Mouse (Mus musculus): ENCODE results near the gene Cib2. TPM values are rescaled to one million over a fixed set of nuclear protein-coding genes. Genes with fewer than 3 reads are reported as not detected.
"Not testable (repeated sequence)": the region's sequence is repeated elsewhere in the genome, so short reads cannot be mapped to it uniquely, and the experiment has no call there.

Gene Cib2
- polyA plus RNA-seq, 1 experiment from 2014 or later, result 15.3 TPM

DNA sequence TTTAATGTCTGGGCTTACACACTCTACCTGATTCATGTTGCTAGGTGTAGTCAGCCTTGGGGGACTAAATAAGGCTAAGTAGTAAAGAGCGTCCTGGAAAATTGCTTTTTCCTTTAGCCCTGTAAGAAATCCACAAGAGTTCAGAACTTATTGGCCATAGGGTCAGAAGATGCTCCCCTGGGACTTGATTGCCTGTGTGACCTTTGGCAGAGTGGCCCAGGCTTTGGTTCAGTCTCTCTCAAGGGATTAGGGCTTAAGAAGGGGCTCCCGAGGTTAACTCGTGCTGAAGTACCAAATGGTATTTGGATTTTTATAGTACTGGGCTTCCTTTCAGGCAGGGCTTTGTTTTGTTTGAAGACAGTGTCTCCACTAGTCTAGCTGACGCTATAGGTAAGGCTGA, 27.8 kb upstream of the Cib2 start:
- WGBS, result 72% methylated on average over 4 of the region's 4 CpGs
- Histone ChIP-seq H3K4me2 (peak overlapping the region; percentile 91), H3K4me1 (ENCODE audit: insufficient read depth) (peaks cover 11% of the 10 kb centered on the region; the same call in 1 of the 2 replicates), H3K36me3 (ENCODE audit: insufficient read depth) (peaks cover 21% of the 10 kb centered on the region), H3K4me3 (ENCODE audit: low read depth, low read length) (no peak overlapping the region; the same call in 1 of the 2 replicates), H3K27me3 (ENCODE audit: insufficient read depth, low read length) (no peaks in the 10 kb centered on the region), H3K27ac (ENCODE audit: low read depth) (no peak overlapping the region), H3K9ac (no peak overlapping the region), H3K9me3 (ENCODE audit: low read depth, low read length) (no peaks in the 10 kb centered on the region)
- no peak for ATAC-seq (ENCODE audit: insufficient read depth)
- TF ChIP-seq CTCF (IDR thresholded peaks at IDR 0.05; ENCODE audit: low read depth), result no peak
- no peak for DNase-seq

DNA sequence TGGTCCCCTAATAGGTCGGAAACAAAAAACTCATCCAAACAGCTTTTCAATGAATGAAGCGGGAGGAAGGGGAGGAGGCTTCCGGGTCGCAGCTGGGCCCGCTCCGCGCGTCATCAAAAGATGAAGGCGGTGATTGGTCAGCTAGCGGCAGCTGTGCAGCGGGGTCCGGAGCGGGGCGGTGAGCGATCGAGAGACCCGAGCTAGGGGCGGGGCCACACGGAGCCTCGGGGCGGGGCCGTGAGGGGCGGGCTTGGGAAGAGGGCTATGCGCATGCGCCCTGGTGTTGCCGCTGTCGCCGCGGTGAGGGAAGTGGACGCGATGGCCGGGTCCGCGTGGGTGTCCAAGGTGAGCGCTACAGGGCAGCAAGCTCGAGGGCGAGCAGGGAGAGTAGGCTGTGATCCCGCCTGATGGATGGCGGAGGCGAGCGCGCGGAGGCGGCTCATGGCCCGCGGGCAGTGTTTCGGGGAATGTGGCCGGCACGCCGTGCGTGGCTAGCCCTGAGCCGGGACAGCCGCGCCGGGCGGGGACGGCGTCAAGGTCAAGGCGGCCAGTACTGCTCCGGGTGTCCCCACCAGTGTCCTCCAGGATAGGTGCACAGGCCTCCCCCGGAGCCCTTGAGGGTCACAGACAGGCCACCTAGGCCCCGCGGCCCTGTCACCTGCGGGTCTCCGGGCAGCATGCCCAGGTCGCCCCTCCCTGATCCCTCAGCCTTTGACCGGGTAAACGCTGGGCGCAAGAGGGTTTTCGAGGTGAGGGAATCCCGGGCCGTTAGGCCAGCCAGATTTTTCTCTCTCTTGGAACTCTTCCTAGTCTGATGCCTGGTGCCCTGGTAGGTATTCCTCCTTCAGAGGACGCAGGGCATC, 26.4 kb upstream of the Cib2 start, which contains the start of gene Idh3a:
Gene Idh3a, plus strand, starts transcription at position 136 of the 863 bp plus-strand sequence.
- Histone ChIP-seq H3K27ac (ENCODE audit: low read depth) (no peak within 1 kb of the TSS), H3K9ac (peak within 1 kb of the TSS; percentile 78), H3K9me3 (ENCODE audit: low read depth, low read length) (no peaks in the 10 kb centered on the region), H3K4me3 (ENCODE audit: low read depth, low read length) (peak within 1 kb of the TSS; percentile 82), H3K4me1 (ENCODE audit: insufficient read depth) (peaks cover 11% of the 10 kb centered on the region; the same call in 1 of the 2 replicates), H3K27me3 (ENCODE audit: insufficient read depth, low read length) (no peaks in the 10 kb centered on the region), H3K36me3 (ENCODE audit: insufficient read depth) (peaks cover 12% of the 10 kb centered on the region; the same call in 1 of the 2 replicates), H3K4me2 (peak within 1 kb of the TSS; percentile 91)
- under 1% methylated on average over 73 of the region's 73 CpGs for WGBS
- DNase-seq, result peak; percentile 99
- no peak for TF ChIP-seq CTCF (IDR thresholded peaks at IDR 0.05; ENCODE audit: low read depth)
- peak; percentile 99 for ATAC-seq (ENCODE audit: insufficient read depth)

DNA sequence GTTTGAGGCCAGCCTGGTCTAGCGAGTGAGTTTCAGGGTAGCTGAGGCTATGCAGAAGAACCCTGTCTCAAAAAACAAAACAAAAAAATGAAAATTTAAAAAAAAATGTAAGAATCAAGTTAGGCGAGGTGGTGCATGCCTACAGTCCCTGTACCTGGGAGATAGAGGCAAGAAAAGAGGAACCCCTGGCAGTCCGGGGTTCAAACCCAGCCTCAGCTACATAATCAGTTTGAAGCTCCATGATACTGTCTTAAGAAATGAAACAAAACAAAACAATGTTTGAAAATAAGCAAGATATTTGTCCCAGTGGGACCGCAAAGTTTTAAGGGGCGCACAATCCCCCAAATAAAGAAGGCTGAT, 25.8 kb upstream of the Cib2 start:
- peak overlapping the region; percentile 40; the same call in 1 of the 2 replicates for H3K9ac ChIP-seq

DNA sequence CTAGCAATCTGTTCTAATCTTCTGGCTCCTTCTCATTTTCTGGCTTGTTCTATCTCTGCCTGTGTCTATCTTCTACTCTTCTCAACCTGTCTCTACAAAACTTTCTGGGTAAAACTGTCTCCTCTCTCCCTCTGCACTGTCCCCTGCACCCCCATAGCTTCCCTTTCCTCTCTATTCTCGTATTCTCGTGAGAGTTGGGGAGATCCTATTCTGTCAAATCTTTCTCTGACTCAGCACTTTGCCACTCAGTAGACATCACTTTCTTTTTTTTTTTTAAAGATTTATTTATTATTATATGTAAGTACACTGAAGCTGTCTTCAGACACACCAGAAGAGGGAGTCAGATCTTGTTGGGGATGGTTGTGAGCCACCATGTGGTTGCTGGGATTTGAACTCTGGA, 24.1 kb upstream of the Cib2 start:
- not testable (repeated sequence) for H3K9ac ChIP-seq; H3K36me3 ChIP-seq (ENCODE audit: insufficient read depth); H3K4me3 ChIP-seq (ENCODE audit: low read depth, low read length); H3K9me3 ChIP-seq (ENCODE audit: low read depth, low read length); ATAC-seq (ENCODE audit: insufficient read depth); H3K4me2 ChIP-seq; DNase-seq; H3K27me3 ChIP-seq (ENCODE audit: insufficient read depth, low read length); H3K27ac ChIP-seq (ENCODE audit: low read depth)
- peaks cover 11% of the 10 kb centered on the region; the same call in 1 of the 2 replicates for H3K4me1 ChIP-seq (ENCODE audit: insufficient read depth)
- WGBS, result 66% methylated on average over 2 of the region's 2 CpGs

More for the DNA sequence above, 25.8 kb upstream of the Cib2 start:
- ATAC-seq (ENCODE audit: insufficient read depth) (peak; percentile 35), DNase-seq (no peak)
- H3K4me1 ChIP-seq (ENCODE audit: insufficient read depth), result peaks cover 11% of the 10 kb centered on the region; the same call in 1 of the 2 replicates
- no peak overlapping the region for H3K27ac ChIP-seq (ENCODE audit: low read depth)
- peak overlapping the region; percentile 91 for H3K4me2 ChIP-seq
- whole genome bisulfite sequencing, result 29% methylated on average over 5 of the region's 5 CpGs
- H3K27me3 ChIP-seq (ENCODE audit: insufficient read depth, low read length), result no peaks in the 10 kb centered on the region
- TF ChIP-seq CTCF (IDR thresholded peaks at IDR 0.05; ENCODE audit: low read depth), result no peak
- H3K4me3 ChIP-seq (ENCODE audit: low read depth, low read length), result peak overlapping the region; percentile 82
- peaks cover 9% of the 10 kb centered on the region; the same call in 1 of the 2 replicates for H3K36me3 ChIP-seq (ENCODE audit: insufficient read depth)
- H3K9me3 ChIP-seq (ENCODE audit: low read depth, low read length), result no peaks in the 10 kb centered on the region

DNA sequence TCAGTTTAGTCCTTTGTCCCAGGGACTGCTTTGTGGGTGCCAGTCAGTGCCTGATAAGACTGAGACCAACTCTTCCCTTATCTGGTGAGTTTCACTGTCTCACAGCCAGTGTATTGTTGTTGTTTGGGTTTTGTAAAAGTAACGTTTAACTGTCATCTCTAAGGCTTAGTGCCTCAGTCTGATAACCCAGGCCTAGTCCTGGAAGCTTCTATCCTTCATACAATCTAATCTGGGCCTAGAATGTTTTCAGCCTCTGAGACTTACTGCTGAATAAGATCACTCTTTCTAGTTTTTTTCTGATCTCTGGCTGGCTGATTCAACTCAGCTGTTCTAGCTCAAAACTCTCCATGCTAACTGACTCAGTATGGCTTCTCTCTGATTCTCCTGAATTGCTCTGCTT, 23.7 kb upstream of the Cib2 start:
- H3K27me3 ChIP-seq (ENCODE audit: insufficient read depth, low read length), result no peaks in the 10 kb centered on the region
- ATAC-seq (ENCODE audit: insufficient read depth) (no peak), DNase-seq (no peak)
- no peak for TF ChIP-seq CTCF (IDR thresholded peaks at IDR 0.05; ENCODE audit: low read depth)
- no peaks in the 10 kb centered on the region for H3K36me3 ChIP-seq (ENCODE audit: insufficient read depth)
- no peak overlapping the region for H3K9ac ChIP-seq
- WGBS, result 37% methylated on average over 1 of the region's 1 CpGs
- H3K4me2 ChIP-seq, result no peak overlapping the region
- H3K4me1 ChIP-seq (ENCODE audit: insufficient read depth), result peaks cover 11% of the 10 kb centered on the region; the same call in 1 of the 2 replicates
- no peak overlapping the region for H3K27ac ChIP-seq (ENCODE audit: low read depth)
- H3K4me3 ChIP-seq (ENCODE audit: low read depth, low read length), result no peak overlapping the region
- H3K9me3 ChIP-seq (ENCODE audit: low read depth, low read length), result no peaks in the 10 kb centered on the region

DNA sequence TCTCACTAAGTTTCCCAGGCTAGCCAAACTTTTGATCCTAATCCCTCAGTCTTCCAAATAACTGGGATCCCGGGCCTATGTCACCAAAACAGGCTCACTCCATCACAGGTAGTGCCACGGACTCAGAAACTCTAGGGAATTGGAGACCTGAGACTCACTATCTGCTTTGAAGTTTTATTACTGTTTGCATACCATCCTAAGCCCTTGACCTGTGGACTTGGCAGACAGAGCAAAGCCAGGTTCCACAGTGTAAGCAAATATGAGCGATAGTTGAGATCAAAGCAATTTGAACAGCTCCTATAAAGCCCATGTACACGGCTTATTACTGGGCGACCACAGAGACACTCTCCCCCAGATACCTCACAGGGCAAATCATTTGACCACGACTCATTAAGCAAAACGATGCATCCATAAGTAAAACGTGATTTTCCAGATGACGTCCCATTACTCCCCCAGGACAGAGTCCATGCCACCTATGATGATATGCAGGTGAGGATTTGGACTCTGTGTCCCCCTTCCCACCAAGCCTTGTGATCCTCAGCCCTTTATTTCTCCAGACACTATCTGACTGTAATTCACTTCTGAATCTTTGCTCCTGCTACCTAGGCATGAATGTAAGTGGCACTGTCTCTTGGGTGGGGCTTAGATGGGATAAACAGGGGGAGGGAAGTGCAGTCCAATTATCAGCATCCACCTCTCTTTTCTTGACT, 11.3 kb upstream of the Cib2 start:
- Histone ChIP-seq H3K4me1 (ENCODE audit: insufficient read depth) (no peaks in the 10 kb centered on the region), H3K4me2 (no peak overlapping the region), H3K27ac (ENCODE audit: low read depth) (no peak overlapping the region), H3K4me3 (ENCODE audit: low read depth, low read length) (no peak overlapping the region), H3K9me3 (ENCODE audit: low read depth, low read length) (no peaks in the 10 kb centered on the region), H3K27me3 (ENCODE audit: insufficient read depth, low read length) (no peaks in the 10 kb centered on the region), H3K36me3 (ENCODE audit: insufficient read depth) (no peaks in the 10 kb centered on the region), H3K9ac (no peak overlapping the region)
- no peak for TF ChIP-seq CTCF (IDR thresholded peaks at IDR 0.05; ENCODE audit: low read depth)
- 37% methylated on average over 9 of the region's 9 CpGs for WGBS
- DNase-seq (peak; percentile 11), ATAC-seq (ENCODE audit: insufficient read depth) (no peak)

DNA sequence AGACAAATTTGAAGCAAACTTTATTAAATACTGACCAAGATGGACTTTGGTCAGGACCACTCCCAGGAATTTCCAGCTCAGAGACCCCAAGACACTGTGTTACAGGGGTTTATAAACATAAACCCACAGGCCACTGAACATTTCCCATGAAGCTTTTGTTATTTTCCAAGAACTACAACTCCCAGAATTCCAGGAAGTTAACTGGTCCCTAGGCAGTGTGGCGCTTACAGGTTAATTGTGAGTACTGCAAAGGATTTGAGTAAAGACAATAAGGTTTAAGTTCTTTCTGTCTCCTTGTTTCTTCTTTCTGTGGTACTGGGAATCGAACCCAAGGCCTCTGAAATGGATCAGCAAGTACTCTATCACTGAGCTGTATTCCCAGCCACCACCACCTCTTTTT, 8.7 kb upstream of the Cib2 start:
- Histone ChIP-seq H3K27me3 (ENCODE audit: insufficient read depth, low read length) (no peaks in the 10 kb centered on the region), H3K4me1 (ENCODE audit: insufficient read depth) (no peaks in the 10 kb centered on the region), H3K27ac (ENCODE audit: low read depth) (no peak overlapping the region), H3K4me2 (no peak overlapping the region), H3K4me3 (ENCODE audit: low read depth, low read length) (no peak overlapping the region), H3K9ac (no peak overlapping the region), H3K36me3 (ENCODE audit: insufficient read depth) (no peaks in the 10 kb centered on the region), H3K9me3 (ENCODE audit: low read depth, low read length) (no peaks in the 10 kb centered on the region)
- ATAC-seq (ENCODE audit: insufficient read depth) (no peak), DNase-seq (peak; percentile 58)
- peak; percentile 5; the same call in 1 of the 2 replicates for TF ChIP-seq CTCF (IDR thresholded peaks at IDR 0.05; ENCODE audit: low read depth)
- 25% methylated on average over 2 of the region's 2 CpGs for WGBS

All from lung, embryonic 14.5 days (tissue).